Mouse (Mus musculus) T-cell, adult 66 days (primary cell): ENCODE data around the gene Cox6b1. TPM values are rescaled to one million over a fixed set of nuclear protein-coding genes. Genes with fewer than 3 reads are reported as not detected.

Source experiments
- total RNA-seq, 2 experiments: library from RNA; stranded (reverse); gene quantifications; 3 replicates in 1 of 2; 4 replicates in 1 of 2; pipeline ENCODE4 v1.2.4; 2023

The Cox6b1 gene
- 100 to 1,000 TPM; 198 to 235 TPM for total RNA-seq

GRCm38 (mm10) chr7:30625530-30626384 is at the start of gene Cox6b1:
Cox6b1 (minus strand) TSS chr7:30626151.

GRCm38 (mm10) chr7:30671480-30671879 is 45.5 kb upstream of the Cox6b1 start, which contains the start of gene Pmis2:
Pmis2 (minus strand) TSS chr7:30671605.

GRCm38 (mm10) chr7:30664529-30665200 is 38.7 kb upstream of the Cox6b1 start, which contains the start of gene Haus5:
Haus5 (minus strand) TSS chr7:30664994.

GRCm38 (mm10) chr7:30649591-30650540 is 23.9 kb upstream of the Cox6b1 start, which contains the start of gene Rbm42:
Rbm42 (minus strand) TSS chr7:30650317.

DNA sequence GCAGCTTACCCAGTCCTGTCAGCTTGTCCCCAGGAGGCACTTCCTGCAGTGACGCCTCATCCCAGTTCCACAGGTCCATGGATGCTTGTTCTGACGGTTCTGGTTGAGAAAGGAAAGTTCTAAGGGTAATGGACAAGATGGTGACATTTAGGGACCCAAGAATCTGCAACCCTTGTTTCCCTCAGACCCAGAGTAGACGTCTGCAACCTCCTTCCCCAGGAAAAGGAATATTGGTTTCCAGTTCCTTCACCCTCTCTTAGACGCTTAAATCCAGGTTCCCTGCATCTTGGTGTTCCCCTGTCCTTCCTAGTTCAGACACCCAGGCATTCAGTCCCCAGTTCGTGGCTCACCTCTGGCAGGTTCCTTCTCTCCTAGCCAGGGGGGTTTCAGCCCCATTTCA is 9.8 kb upstream of the Cox6b1 start, which contains the start of gene Etv2:
Etv2 (minus strand) TSS at position 101 of the 400 bp plus-strand sequence.

GRCm38 (mm10) chr7:30612654-30613402 is 13.1 kb downstream of the Cox6b1 start, which contains the start of gene Upk1a:
Upk1a (minus strand) TSS chr7:30612847.

GRCm38 (mm10) chr7:30598786-30599185 is 27.2 kb downstream of the Cox6b1 start, which contains the start of gene Zbtb32:
Zbtb32 (minus strand) TSS chr7:30598909.

DNA sequence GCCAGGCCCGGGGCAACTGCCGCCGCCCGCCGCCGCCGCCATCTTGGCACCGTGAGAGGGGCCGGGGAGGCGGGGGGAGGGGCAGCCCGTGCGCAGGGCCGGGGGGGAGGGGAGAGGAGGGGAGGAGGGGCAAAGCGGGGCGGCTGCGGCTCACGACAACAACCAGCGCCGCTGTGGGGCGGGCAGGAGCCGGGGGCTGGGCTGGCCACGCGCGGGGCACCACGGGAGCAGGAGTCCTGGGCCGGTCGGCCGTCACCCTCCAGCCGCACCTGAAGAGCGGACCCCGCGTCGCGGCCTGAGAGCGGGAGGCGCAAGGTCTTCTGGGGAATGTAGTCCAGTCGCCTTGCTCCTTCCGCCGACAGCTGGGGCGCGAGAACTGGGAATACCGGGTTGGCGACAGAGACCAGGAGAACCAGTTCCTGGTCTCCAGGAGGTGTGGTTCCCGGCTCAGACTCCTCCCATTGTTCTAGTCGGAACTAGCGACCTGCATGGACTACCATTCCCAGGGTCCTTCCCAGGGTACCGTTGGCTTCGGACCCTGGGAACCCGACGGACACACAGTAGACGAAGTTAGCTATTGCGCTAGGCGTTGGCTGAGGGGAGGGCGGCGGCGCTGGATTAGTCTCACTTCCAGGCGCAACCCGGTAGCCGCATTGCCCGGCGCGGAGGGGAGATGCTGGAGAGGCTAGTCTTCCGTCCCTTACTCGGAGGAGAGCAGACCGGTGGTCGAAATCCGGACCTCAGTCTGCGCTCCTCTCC is 37.1 kb downstream of the Cox6b1 start, which contains the start of gene Kmt2b:
Kmt2b (minus strand) TSS at position 51 of the 759 bp plus-strand sequence.

Other genes with a start within 250 kb of the Cox6b1 start
- gene Tyrobp, start 212.4 kb downstream of the Cox6b1 start, total RNA-seq, result 10 to 100 TPM; 10.7 to 27.3 TPM
- gene Hcst, start 206.3 kb downstream of the Cox6b1 start, total RNA-seq, result 100 to 1,000 TPM; 185 to 201 TPM
- 10 to 100 TPM; 40.1 to 45.7 TPM for gene Nfkbid, start 204.4 kb downstream of the Cox6b1 start, total RNA-seq
- gene Aplp1, start 180.6 kb downstream of the Cox6b1 start, total RNA-seq, result 1 to 10 TPM; 3.8 to 4.3 TPM
- gene Kirrel2, start 168.5 kb downstream of the Cox6b1 start, total RNA-seq, result not detected
- gene Nphs1, start 167.8 kb downstream of the Cox6b1 start, total RNA-seq, result not detected
- gene Prodh2, start 132.5 kb downstream of the Cox6b1 start, total RNA-seq, result not detected
- gene Arhgap33, start 91.1 kb downstream of the Cox6b1 start, total RNA-seq, result 1 to 10 TPM; 3.3 to 6.3 TPM
- 1 to 10 TPM; 2.0 to 2.3 TPM for gene Hspb6, start 74.0 kb downstream of the Cox6b1 start, total RNA-seq
- gene Proser3, start 73.9 kb downstream of the Cox6b1 start, total RNA-seq, result 10 to 100 TPM; 15.1 to 19.7 TPM
- 10 to 100 TPM; 38.3 to 46.3 TPM for gene Lin37, start 66.3 kb downstream of the Cox6b1 start, total RNA-seq
- gene U2af1l4, start 62.9 kb downstream of the Cox6b1 start, total RNA-seq, result 10 to 100 TPM; 74.3 to 75.7 TPM
- 10 to 100 TPM; 24.2 to 32.0 TPM for gene Gm49396, start 62.8 kb downstream of the Cox6b1 start, total RNA-seq
- 100 to 1,000 TPM; 127 to 151 TPM for gene Psenen, start 62.5 kb downstream of the Cox6b1 start, total RNA-seq
- 10 to 100 TPM; 44.6 to 51.3 TPM for gene Igflr1, start 60.7 kb downstream of the Cox6b1 start, total RNA-seq
- gene Kmt2b, start 37.4 kb downstream of the Cox6b1 start, total RNA-seq, result 100 to 1,000 TPM; 136 to 141 TPM
- gene Zbtb32, start 27.2 kb downstream of the Cox6b1 start, total RNA-seq, result 1 to 10 TPM; 3.0 to 3.5 TPM
- gene Upk1a, start 13.3 kb downstream of the Cox6b1 start, total RNA-seq, result 1 to 10 TPM in 1 of 2 experiments, under 1 TPM in 1; 0.79 to 1.1 TPM
- not detected for gene Etv2, start 9.7 kb upstream of the Cox6b1 start, total RNA-seq
- 100 to 1,000 TPM; 103 to 113 TPM for gene Rbm42, start 24.2 kb upstream of the Cox6b1 start, total RNA-seq
- gene Haus5, start 38.8 kb upstream of the Cox6b1 start, total RNA-seq, result 10 to 100 TPM; 30.2 to 32.6 TPM
- not detected for gene Pmis2, start 45.5 kb upstream of the Cox6b1 start, total RNA-seq
- not detected for gene 2200002J24Rik, start 72.8 kb upstream of the Cox6b1 start, total RNA-seq
- gene Atp4a, start 86.1 kb upstream of the Cox6b1 start, total RNA-seq, result not detected
- gene Tmem147, start 103.4 kb upstream of the Cox6b1 start, total RNA-seq, result 10 to 100 TPM; 45.0 to 50.3 TPM
- gene Gapdhs, start 117.5 kb upstream of the Cox6b1 start, total RNA-seq, result not detected
- gene Sbsn, start 125.3 kb upstream of the Cox6b1 start, total RNA-seq, result 1 to 10 TPM; 6.1 to 7.8 TPM
- not detected for gene Dmkn, start 137.6 kb upstream of the Cox6b1 start, total RNA-seq
- not detected for gene Krtdap, start 161.7 kb upstream of the Cox6b1 start, total RNA-seq
- gene Ffar2, start 197.6 kb upstream of the Cox6b1 start, total RNA-seq, result 1 to 10 TPM in 1 of 2 experiments, under 1 TPM in 1; 0.62 to 2.0 TPM
- gene Ffar3, start 230.0 kb upstream of the Cox6b1 start, total RNA-seq, result not detected
- under 1 TPM in 1 of 2 experiments, not detected in 1; 0.35 TPM for gene Ffar1, start 235.4 kb upstream of the Cox6b1 start, total RNA-seq